Mouse (Mus musculus) left cerebral cortex, postnatal 4 days (tissue): ENCODE results near the gene Mob3b. TPM values are rescaled to one million over a fixed set of nuclear protein-coding genes. Genes with fewer than 3 reads are reported as not detected.

Experiments used
- DNase-seq: peaks from one replicate; pipeline ENCODE4 v3.0.0-alpha.2; 2022
- intact Hi-C: fragments of 180-260 bp; cut with DNase I; formaldehyde crosslinking; loops from one replicate; pipeline ENCODE4 v1.15.1; 2025
- total RNA-seq, 2 experiments: library from RNA; stranded (reverse); gene quantifications; 2 replicates each; pipeline ENCODE4 v1.2.3; 2021

Gene Mob3b
- total RNA-seq, 2 experiments from 2014 or later, result 4.3 to 5.9 TPM

DNA sequence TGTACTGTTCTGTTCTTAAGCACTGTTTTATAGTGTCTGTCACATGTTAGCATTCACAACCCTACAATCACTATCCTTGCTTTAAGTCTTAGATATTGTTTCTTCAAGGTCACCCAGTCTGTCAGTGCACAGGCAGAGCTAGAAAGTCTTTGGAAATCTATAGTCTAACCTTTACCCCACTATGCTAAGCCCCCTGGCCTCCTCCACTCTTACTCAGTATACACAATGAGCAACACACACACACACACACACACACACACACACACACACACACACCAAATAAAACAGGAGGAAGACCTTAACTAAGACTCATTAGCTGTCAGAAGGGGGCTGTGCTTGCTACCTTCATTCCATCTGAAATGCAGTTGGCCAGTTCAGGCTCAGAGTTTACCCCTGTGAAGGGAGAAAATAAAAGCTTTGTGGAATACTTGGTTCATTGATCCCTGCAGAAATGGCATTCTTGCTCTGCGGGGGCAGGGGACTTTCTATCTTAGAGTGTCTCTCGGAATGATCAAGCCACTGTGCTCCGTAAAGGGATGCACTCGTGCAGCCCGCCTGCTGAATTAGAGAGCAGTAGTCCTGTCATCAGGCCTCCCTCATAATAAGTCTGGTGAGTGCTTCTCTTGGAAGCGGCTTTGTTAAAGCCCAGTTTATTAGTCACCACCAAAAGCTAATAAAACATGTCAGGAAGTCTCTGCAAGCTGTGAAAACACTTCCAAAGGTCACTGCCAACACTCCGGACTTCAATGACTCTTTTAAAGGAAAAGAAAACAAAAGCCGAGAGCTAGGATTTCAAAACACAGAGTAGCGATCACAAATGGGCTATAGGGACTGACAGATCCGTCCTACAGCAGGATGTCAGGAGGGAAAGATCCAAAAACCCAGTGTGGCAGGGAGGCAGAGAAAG lies 144.6 kb downstream of the Mob3b start:
- DNase-seq, result no peak
- intact Hi-C loops, result no loop called here

DNA sequence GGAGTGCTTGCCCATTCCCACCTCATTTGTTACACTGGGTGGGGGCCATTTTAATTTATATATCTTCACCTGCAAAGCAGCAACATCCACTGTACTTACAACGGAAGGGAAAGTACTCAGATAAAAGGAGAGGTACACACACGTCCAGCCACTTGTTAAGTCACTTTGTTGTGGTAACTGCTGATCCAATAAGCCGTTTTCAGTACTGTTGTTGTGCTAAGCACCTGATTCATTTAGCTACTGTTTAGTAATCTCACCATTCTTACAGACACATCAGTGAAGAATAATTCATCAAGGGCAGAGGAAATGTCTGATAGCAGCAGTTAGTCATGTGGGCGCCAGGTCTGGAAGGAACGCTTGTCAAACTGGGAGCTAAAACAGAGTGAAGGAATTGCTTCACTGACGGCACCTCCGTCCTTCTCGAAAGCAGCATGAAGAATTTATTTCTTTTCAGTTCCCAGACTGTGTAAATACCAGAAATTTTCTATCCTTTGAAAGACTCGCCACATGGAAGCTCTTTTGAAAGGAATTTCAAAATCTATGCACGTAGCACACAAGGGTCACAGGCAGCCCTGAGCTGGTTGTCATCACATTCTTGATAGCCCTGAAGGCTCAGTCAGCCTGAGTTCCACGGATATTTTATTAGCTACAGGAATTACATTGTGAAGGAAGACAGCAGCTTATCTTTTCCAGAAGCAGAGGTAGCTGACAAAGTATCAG lies 150.6 kb downstream of the Mob3b start:
- no peak for DNase-seq
- intact Hi-C loops, result no loop called here

DNA sequence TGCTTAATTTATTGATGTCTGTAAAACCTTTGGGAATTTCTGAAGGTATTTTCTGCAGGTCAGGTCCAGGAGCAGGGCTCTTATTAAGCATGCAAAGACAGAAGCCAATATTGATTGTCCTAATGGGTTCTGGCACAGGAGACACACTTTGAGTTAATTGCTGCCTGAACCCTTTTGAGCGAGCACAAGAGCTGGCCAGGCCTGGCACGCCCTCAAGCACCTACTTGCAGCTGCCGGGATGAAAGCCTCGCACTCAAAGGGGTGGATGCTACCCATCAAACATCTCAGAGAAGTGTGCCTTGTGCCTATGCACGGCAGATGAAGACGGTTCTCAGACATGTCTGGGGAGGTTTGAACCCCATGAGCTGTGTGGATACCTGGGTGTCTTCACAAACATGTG lies 151.2 kb downstream of the Mob3b start:
- intact Hi-C loops, result no loop called here
- peak; percentile 23 for DNase-seq

DNA sequence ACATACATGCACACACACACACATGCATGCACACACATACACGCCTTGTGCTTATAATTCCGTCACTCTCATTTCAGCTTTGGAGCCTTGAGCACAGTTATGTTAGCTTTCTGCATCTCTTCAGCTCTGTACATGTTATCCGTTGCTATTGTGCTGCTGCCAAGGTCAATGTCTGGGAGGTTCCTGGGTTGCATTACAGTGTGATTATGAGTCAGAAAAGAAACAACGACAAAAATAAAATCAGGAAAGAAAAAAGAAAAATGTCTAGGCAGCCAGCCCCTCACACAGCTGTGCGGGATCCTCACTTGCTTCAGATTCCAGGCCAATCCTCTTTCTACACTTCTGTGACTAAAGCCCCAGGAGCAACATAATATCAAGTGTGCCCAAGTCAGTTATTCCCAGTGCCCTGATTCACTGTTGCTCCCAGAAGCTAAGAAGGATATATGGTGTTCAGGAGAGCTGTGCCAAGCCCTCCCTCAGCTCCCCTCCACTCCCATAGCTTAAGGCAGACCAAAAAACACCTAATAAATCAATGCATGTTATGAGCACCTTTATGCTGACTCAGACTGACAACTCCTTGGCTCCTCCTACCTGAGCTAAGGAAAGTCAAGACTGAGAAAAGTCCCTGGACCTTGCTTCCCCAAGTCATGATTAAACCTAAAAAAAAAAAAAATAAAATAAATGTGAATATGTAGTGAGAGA lies 152.1 kb downstream of the Mob3b start:
- DNase-seq, result no peak
- intact Hi-C loops, result no loop called here

DNA sequence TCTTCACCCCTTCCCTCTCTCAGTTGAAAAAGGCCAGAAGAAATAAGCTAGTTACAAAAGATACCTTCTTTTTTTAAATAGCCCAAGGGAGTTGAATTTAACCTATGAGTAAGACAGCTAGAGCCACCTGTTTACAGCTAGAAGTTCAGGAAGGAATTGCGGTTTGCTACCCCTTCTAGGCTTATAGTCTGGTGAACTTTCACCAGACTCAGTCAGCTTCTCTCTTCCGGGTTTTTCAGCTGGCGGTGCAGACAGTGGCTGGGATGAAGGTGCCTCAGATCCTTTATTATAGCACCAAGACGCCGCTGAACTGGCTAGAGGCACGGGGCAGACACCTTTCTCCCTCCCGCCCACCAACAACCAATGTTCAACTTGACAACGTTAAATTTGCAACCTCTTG lies 152.8 kb downstream of the Mob3b start:
- intact Hi-C loops, result no loop called here

DNA sequence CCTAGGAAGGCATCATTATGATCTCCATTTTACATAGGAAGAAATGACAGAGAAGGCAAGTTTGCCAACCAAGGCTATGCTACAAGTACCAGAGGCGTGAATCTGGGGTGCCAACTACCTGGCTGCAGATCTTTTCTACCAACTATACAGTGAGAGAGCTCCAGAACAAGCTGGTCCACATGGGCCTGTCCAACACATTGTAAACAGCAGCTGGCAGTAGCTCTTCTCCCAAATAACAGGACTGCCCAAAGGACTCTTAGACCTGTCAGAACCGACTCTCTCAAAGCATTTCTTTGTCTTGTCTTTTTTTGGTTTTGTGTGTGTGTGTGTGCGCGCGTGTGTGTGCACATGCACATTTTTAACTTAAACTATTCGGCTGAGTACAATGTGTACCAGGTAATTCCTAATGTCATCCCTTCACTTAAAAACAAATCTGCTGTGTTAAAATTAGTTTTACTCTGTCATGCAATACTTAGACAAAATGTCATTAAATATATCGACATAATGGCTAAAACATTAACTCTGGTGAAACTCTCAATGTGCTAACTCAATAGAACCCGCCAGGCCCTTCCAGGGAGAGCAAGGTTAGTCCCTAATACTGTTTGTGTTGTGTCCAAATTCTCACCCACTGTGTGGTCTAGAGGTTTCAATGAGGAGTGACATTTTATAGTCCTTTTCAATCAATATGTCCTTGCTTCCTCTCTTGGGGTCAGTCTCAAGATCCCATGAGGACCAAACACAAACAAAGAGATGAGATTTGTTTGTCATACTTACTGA lies 153.5 kb downstream of the Mob3b start:
- intact Hi-C loops, result no loop called here

More for the DNA sequence above, 152.8 kb downstream of the Mob3b start:
- no peak for DNase-seq

DNA sequence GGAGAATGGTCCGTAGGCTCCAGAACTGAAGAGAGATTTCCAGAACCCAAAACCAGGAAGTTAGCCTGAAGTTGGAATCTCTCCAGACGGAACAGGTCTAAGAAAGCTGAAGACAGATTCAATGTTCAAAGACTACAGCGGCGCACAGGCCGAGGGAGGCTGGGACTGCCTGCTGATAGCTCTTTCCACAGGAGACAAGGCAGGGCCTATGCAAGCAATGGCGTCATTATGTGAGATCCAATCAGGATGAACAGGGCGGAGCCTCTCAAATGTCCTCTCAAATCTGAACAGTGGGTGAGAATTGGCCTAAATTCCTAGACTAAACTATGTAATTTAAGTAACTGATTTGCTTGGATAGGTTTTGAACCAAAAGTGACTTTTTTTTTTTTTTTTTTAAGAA lies 160.7 kb downstream of the Mob3b start:
- no peak for DNase-seq
- intact Hi-C loops, result no loop called here

More for the DNA sequence above, 153.5 kb downstream of the Mob3b start:
- DNase-seq, result no peak

DNA sequence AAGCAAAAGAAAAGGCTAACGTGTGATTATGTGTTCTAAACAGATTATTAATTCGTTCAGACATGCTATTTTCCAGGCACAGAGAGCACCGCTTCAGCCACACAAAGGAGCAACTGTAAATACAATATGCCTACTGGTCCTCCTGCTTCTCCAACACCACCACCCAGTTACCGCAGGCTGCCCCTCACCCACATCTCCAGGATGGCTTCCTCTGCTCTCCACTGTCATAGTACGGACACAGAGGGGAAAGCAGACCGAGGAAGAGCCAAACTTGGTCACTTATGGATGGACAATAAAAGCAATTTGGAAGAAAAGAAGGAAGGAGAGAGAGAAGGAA lies 163.7 kb downstream of the Mob3b start:
- intact Hi-C loops, result no loop called here
- no peak for DNase-seq

DNA sequence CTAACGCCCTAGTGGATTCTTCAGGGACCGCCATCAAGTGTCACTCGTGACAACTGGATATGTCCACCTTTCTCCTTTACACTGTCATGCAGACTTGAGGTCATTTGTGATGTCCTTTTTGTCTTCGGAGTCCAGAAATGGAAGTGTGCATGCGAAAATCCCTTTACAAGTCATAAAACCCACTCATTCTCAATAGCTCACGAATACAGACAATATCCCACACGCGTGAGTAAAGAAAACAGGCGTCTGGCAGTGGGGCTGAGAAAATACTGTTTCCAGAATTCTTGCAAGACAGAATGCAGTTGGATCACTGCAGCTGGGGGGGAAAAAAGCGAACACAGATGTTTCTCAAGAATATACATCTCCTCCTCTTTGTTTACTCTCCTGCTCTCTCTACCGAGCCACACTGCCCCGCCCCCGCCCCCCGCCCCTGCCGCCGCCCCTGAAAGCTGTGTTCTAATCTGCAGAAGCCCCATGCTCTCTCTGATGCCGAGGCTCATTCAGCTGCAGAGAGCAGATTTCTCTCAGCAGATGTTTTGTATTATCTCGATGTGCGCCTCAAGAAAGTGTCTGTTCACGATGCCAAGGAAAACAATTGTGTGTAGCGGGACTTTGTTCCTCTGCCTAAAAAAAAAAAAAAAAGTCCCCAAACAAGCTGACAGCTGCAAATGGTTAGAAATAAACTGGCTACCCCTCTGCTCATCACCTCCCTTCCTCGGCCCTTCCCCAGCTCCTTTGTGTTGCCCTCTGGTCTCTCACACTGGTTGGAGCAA lies 164.2 kb downstream of the Mob3b start:
- intact Hi-C loops, result no loop called here
- DNase-seq, result no peak

DNA sequence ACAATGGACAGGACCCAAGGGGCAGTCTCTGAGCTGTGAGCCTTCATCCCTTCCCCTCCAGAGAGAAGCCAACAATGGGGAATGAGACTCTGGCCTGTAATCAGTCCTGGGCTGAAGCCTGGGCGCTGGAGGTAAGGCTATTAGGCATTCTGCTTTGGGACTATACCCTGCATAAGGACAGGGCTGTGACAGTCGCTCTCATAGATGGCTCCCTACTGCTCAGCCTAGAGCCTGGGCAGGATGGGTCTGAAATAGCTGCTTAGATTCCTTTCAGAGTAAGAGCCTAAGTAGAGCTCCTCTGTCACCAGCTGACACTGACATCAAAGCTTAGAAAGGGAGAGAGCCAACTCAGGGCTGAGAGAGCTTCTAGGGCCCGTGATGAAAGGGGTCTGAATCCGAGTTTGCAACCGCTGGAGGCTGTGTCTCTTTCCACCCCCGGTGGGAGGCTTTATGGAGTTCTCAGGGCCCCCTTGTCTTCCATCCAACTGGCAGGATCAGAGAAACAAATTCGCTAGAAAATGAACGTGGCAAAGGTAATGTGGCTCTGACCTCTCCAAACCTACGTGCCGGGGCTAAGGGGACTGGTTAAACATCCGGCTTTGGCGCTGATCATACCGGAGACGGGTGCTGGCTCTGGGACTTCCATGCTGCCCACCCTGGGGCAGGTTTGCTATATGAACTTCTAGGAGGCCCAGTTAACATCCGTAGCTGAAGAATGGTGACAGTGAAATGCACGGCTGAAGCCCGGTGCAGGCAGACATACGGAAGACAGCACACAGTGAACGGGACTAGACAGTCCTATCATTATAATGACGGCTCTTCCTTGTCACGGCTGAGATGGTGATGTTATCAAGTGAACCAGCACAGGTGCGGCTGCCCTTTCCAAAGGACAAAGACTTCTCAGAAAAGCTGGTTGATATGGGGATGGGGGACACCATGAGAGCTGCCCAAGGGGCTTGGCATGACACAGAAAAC lies 165.1 kb downstream of the Mob3b start:
- DNase-seq, result no peak
- intact Hi-C loops, result no loop called here

DNA sequence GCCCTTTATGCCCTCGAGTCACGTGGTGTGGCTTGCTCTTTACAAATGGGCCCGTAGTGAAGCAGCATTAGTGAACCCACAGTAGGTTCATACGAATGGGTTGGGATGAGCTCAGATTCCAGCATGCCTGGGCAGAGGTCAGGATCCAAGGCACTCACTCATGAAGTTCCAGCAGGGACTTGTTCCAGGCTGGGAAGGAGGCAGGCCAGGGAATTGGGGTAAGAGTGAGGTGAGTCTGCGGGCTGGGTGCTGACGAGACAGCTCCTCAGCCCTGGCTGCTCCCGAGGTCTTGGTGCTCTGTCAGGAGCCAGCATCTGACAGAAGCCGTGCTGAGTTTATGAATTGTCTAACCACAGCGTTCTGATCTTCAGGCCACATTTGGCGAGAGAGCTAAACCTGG lies 166.2 kb downstream of the Mob3b start:
- no peak for DNase-seq
- intact Hi-C loops, result no loop called here

DNA sequence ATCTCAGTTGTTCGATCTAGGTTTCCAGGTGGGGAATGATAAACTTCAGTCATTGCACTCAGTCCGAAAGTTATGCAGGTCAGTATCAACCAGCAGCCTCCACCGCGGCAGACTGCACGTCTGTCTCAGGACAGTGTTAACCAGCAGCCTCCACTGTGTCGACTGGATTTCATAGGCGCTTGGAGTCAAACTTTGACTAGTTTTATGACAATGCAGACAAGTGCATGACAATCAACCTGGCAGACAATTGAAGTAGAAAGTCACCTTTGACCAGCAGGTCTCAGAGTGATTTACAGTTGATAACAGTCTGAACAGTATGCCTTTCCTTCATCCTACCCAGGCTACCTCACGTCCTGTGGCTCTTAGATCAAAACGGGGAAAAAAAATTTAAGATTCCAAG lies 166.6 kb downstream of the Mob3b start:
- DNase-seq, result no peak
- intact Hi-C loops, result no loop called here

DNA sequence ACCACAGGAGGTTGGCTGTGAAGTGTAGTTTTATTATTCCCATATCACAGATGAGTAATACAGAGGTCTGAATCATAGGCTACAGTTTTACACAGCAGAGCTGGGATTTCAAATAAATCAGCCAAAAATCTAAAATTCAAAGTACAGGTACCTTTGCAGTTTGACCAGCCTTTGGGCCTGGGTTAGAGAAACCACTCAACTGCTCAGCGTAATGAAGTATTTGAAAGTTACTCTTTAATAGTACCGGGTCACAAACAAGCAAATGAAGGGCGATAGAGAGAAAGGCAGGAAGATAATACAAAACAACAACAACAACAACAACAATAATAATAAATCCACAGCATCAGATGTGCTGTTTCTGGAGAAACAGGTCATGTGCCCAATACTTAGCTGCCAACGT lies 169.7 kb downstream of the Mob3b start:
- intact Hi-C loops, result no loop called here
- no peak for DNase-seq

DNA sequence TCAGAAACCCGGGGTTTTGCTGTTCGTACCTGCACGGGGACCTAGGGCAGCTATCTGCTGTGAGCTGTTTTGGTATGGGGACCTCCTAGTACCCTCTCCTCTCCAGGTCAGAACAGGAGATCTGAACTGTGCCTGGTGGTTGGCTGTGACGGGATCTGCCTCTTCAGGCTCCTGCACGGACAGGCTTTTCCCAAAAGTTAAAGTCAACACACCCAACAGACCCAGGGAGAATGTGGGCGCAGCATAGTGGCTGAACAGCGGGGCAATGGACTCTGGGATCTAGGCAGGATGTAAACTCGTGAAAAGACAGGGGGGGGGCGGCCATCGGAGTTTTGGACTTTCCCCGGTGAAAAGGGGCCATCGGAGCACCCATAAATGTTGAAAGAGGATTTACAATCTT lies 170.2 kb downstream of the Mob3b start:
- no peak for DNase-seq
- intact Hi-C loops, result no loop called here

DNA sequence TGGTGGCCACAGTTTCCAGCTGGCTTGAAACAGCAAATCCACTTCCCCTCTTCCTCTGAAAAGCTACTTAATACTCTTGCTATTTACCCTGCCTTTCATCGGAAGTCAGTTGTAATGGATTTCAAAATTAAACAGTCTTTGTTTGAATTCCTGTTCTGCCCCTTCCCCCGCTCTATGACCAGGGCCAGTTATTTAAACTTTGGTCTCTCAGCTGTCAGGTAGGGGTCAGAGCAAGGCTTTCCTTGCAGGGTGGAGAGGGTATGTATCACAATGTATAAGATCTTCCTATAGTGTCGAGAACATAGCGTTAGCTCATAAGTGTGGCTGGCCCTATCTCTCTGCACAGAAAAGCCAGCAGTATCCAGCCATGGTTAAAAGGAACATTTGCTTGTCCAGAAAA lies 170.6 kb downstream of the Mob3b start:
- intact Hi-C loops, result no loop called here

DNA sequence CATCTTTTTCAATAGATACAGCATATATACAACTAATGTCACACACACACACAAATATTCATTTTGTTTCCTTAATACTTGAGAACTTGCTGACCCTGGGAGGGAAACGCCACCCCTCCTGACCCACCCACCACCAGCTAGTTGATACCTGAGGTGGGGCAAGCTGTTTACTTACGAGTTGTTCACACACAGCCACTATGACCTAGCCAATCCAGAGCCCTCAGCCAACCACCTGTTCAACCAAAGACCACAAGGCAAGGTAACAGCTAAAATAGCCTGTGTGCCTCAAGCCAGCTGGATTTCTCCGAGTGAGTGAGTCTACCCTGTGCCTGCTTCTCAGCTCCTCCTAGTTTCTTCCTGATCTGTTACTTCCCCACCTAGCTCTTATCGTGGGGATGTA lies 172.9 kb downstream of the Mob3b start:
- intact Hi-C loops, result no loop called here
- no peak for DNase-seq

More for the DNA sequence above, 170.6 kb downstream of the Mob3b start:
- no peak for DNase-seq

DNA sequence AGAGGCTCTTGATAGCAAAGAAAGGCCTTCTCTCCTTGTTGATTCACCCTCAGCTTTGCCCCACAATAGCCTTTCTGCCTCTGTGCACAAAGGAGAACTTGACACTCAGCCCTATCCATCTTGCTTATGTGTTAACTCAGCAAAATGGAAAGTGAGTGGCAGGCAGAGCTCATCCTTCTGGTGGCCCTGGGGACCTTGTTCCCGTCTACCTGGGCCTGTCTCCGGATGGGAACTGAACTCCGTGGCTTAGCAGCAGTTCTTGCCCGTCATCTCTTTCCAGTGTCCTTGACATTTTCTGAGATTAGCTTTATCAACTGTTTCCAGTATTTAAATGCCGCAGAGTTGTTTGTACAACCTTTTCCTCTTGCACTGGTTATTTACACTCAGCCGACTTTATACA lies 173.8 kb downstream of the Mob3b start:
- DNase-seq, result no peak
- intact Hi-C loops, result no loop called here

DNA sequence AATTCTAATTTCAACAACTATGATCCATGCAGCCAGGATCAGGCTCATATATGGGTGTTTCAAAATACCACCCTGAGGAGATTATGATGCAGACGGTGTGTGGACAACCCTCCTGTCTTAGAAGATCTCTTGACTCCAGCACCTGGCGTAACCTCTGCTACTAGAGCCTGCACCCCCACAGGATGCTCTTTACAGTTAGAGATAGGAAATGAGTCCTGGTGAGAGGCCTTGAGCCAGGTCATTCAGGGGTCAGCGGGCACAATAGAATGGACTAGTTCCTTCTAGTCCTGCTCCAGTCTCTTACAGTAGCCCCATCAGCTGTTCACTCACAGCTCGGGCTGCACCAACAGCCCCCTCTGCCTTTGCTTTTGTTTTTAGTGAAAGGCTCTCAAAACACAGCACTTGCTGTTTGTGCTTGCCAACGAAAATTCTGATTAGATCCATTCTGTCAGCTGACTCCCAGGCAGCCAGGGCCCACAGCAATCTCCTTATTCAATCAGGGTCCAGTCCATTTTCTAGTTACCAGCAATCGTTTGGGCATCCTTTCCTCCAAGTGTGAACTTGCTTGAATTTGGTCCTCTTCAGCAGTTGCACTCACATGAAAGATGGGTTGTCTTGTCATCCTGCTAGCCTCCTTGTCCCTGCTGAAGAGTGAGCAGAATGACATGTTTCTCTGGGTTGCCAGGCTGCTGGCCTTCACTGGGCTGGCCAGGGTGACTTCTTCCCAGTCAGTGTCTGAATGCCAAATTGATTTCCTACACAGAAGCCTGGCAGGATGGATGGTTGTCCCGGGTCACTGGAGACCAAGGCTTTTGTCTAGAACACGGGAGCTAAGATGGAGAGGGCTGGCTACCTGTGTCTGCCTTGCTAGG lies 175.7 kb downstream of the Mob3b start:
- DNase-seq, result no peak

More for the DNA sequence above, 175.7 kb downstream of the Mob3b start:
- intact Hi-C loops, result no loop called here
